In the genomic region with DNA sequence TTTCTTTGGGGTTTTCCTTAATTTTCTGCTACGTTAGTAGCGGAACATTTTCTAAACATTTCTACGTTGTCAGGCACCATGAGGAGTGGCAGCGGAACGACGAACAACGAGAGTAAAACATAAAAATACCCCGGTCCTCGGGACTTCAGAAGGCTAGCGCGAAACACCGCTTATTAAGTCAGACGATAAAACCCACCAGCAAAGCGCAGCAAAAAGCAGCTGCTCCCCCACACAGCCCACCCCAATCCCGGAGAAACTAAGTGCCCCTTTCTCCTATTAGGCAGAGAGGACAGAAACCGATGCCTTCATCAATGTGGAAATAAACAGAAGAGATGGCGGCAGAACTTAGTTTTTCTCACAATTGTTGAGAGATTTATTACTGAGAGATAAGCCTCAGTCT, we compare ENCODE assay signal across 10 mouse cellular contexts. TPM values are rescaled to one million over a fixed set of nuclear protein-coding genes. Genes with fewer than 3 reads are reported as not detected.
A peak's percentile ranks its signal among the peaks of the same experiment; 100 is the strongest.
DNase-seq lines count a peak whose midpoint lies in the region; ATAC-seq and TF ChIP-seq lines count a peak whose summit lies in the region.
"Had no signal": no experiment of that assay in that cellular context is flagged by ENCODE, and none has a peak within 500 bp of the region (broad histone marks: within the 10 kb centered on the region; RNA-seq: fewer than 3 reads in every experiment).

No protein-coding gene starts in this region.

- no peak overlapping the region; the same call in 1 of the 2 replicates for H3K4me2 ChIP-seq in midbrain, postnatal 0 days (ENCODE audit: low read depth, low read length, poor library complexity, severe bottlenecking)
- H3K4me2 ChIP-seq in limb, embryonic 12.5 days: peak overlapping the region; percentile 40
- peak overlapping the region; percentile 38 for H3K4me2 ChIP-seq in stomach, embryonic 16.5 days (ENCODE audit: low read depth, low read length)

- H3K4me3 ChIP-seq in midbrain, embryonic 10.5 days: peak overlapping the region; percentile 34
- no peak overlapping the region for H3K4me3 ChIP-seq in midbrain, postnatal 0 days (ENCODE audit: low read depth, low read length)
- peak overlapping the region; percentile 17 for H3K4me3 ChIP-seq in limb, embryonic 12.5 days (replicated peaks)
- H3K4me3 ChIP-seq in stomach, embryonic 16.5 days (replicated peaks; ENCODE audit: low read length): peak overlapping the region; percentile 26

- H3K4me1 ChIP-seq in midbrain, embryonic 10.5 days: peaks cover 21% of the 10 kb centered on the region
- no peaks in the 10 kb centered on the region for H3K4me1 ChIP-seq in midbrain, postnatal 0 days (ENCODE audit: insufficient read depth, low read length)
- H3K4me1 ChIP-seq in limb, embryonic 12.5 days (replicated peaks): 0 out of 2 replicates have a peak, but pooled peaks cover 9% of the 10 kb centered on the region
- H3K4me1 ChIP-seq in stomach, embryonic 16.5 days (ENCODE audit: control insufficient read depth, insufficient read depth, low read length): no peaks in the 10 kb centered on the region

- H3K27ac ChIP-seq in midbrain, embryonic 10.5 days (replicated peaks): no peak overlapping the region
- H3K27ac ChIP-seq in midbrain, postnatal 0 days (ENCODE audit: low read depth, low read length): no peak overlapping the region
- no peak overlapping the region for H3K27ac ChIP-seq in limb, embryonic 12.5 days
- H3K27ac ChIP-seq in stomach, embryonic 16.5 days (ENCODE audit: low read length): no peak overlapping the region

- H3K27me3 ChIP-seq in midbrain, embryonic 10.5 days (ENCODE audit: low read depth, poor library complexity, severe bottlenecking): peaks cover 97% of the 10 kb centered on the region
- peaks cover 68% of the 10 kb centered on the region for H3K27me3 ChIP-seq in midbrain, postnatal 0 days (ENCODE audit: insufficient read depth, low read length)
- H3K27me3 ChIP-seq in limb, embryonic 12.5 days: peaks cover 80% of the 10 kb centered on the region
- peaks cover 56% of the 10 kb centered on the region for H3K27me3 ChIP-seq in stomach, embryonic 16.5 days (ENCODE audit: control insufficient read depth, insufficient read depth, low read length)

- ATAC-seq in midbrain, postnatal 0 days (ENCODE audit: low FRiP score): no peak
- no peak for ATAC-seq in limb, embryonic 12.5 days (ENCODE audit: insufficient number of reproducible peaks, insufficient read depth, low FRiP score, low TSS enrichment, low read depth)
- no peak for ATAC-seq in stomach, embryonic 16.5 days (ENCODE audit: insufficient read depth, low FRiP score)

- H3K36me3 ChIP-seq in midbrain, embryonic 10.5 days: no peaks in the 10 kb centered on the region
- H3K36me3 ChIP-seq in midbrain, postnatal 0 days (ENCODE audit: insufficient read depth, low read length): no peaks in the 10 kb centered on the region
- H3K36me3 ChIP-seq in limb, embryonic 12.5 days: no peaks in the 10 kb centered on the region
- no peaks in the 10 kb centered on the region for H3K36me3 ChIP-seq in stomach, embryonic 16.5 days (ENCODE audit: control insufficient read depth, insufficient read depth, low read length)

- WGBS in midbrain, embryonic 10.5 days: 1% methylated on average over 17 of the region's 17 CpGs
- WGBS in midbrain, postnatal 0 days: 1% methylated on average over 17 of the region's 17 CpGs
- WGBS in limb, embryonic 12.5 days: under 1% methylated on average over 17 of the region's 17 CpGs
- 2% methylated on average over 17 of the region's 17 CpGs for WGBS in stomach, embryonic 16.5 days

- no peaks in the 10 kb centered on the region for H3K9me3 ChIP-seq in midbrain, embryonic 10.5 days (replicated peaks)
- no peaks in the 10 kb centered on the region for H3K9me3 ChIP-seq in midbrain, postnatal 0 days (ENCODE audit: low read length)
- H3K9me3 ChIP-seq in limb, embryonic 12.5 days: no peaks in the 10 kb centered on the region
- H3K9me3 ChIP-seq in stomach, embryonic 16.5 days (replicated peaks; ENCODE audit: control insufficient read depth, low read length): no peaks in the 10 kb centered on the region

- peak; percentile 53 for DNase-seq in embryo, embryonic 10.5 days (ENCODE audit: low spot score)
- no peak for DNase-seq in embryo, embryonic 10 days (ENCODE audit: low spot score)
- DNase-seq in midbrain, embryonic 10.5 days (ENCODE audit: low spot score): peak; percentile 38
- DNase-seq in midbrain, postnatal 0 days (ENCODE audit: low spot score): no peak
- no peak for DNase-seq in layer of hippocampus, postnatal 10 days (ENCODE audit: low spot score in 2 of 2)
- no peak for DNase-seq in spleen, postnatal 36 days (ENCODE audit: low spot score in 2 of 2)

- H3K9ac ChIP-seq in midbrain, postnatal 0 days (replicated peaks; ENCODE audit: low read length, poor library complexity, severe bottlenecking): no peak overlapping the region
- H3K9ac ChIP-seq in limb, embryonic 12.5 days (replicated peaks): no peak overlapping the region
- H3K9ac ChIP-seq in stomach, embryonic 16.5 days (ENCODE audit: low read length): no peak overlapping the region

- TF ChIP-seq CTCF in midbrain, postnatal 0 days (IDR thresholded peaks at IDR 0.05): no peak

RNA-seq across cellular contexts. Expression of gene Olig3, which starts 6.5 kb away (rescaled TPM):
- polyA plus RNA-seq in midbrain, embryonic 10.5 days (2016; fragmentation: Nextera tagmentation; extraction: Ambion mirVana): 14.3 and 23.1 TPM in 2 replicates
- total RNA-seq in midbrain, postnatal 0 days (2014; rRNA removed): 0.77 TPM in 1 of 2 replicates, not detected in the other
- not detected in 2 replicates for polyA plus RNA-seq in midbrain, postnatal 0 days (2015; fragmentation: Nextera tagmentation; extraction: Ambion mirVana)
- polyA plus RNA-seq in limb, embryonic 12.5 days (2016; fragmentation: Nextera tagmentation; extraction: Ambion mirVana): not detected in 2 replicates
- polyA plus RNA-seq in stomach, embryonic 16.5 days (2015; fragmentation: Nextera tagmentation; extraction: Ambion mirVana): not detected in 2 replicates
- total RNA-seq in layer of hippocampus, postnatal 10 days (2021): not detected
- total RNA-seq: left cerebral cortex, adult 8-10 months had no signal
- polyA plus RNA-seq: frontal cortex, adult 2 months had no signal

Comparison
In these comparisons a context has a peak if more than half of its experiments do, and no peak if none do; other contexts are left out.
1. DNase-seq: peak in embryo, embryonic 10.5 days (single experiment) and midbrain, embryonic 10.5 days (single experiment); none in embryo, embryonic 10 days (single experiment), midbrain, postnatal 0 days (single experiment), layer of hippocampus, postnatal 10 days (0 of 2) and spleen, postnatal 36 days (0 of 2).
2. RNA of gene Olig3, which starts 6.5 kb away (polyA plus RNA-seq): 14.3 to 23.1 TPM in midbrain, embryonic 10.5 days; not detected in midbrain, postnatal 0 days, not detected in limb, embryonic 12.5 days and not detected in stomach, embryonic 16.5 days; every median in the first group is over 10 times any median in the second.